Mouse (Mus musculus) myocyte (in vitro differentiated cells): ENCODE results near the gene Calhm3.

Experiments used
- CEBPB ChIP-seq: IDR thresholded peaks from 2 replicates; pipeline ENCODE4 v1.6.1; 2011; ENCODE audit warnings: mild to moderate bottlenecking, moderate library complexity; ENCODE audit not compliant: poor library complexity, insufficient read depth, severe bottlenecking
- POLR2A ChIP-seq: IDR thresholded peaks from one replicate; pipeline ENCODE4 v1.6.1; 2011; ENCODE audit warnings: low read depth, mild to moderate bottlenecking, control low read depth, moderate library complexity; ENCODE audit not compliant: insufficient read length
- USF1 ChIP-seq: IDR thresholded peaks from one replicate; pipeline ENCODE4 v1.6.1; 2011; ENCODE audit warnings: low read depth, mild to moderate bottlenecking, control low read depth, moderate library complexity

GRCm38 (mm10) chr19:47175472-47175871 lies 17.9 kb upstream of the Calhm3 start:
- no peak for TF ChIP-seq USF1
- no peak for TF ChIP-seq CEBPB
- TF ChIP-seq POLR2A, result no peak
